Mouse (Mus musculus) embryonic facial prominence, embryonic 12.5 days (tissue): ENCODE measurements at regions not wholly inside any gene's neighbourhood (a gene's known extent, or its start where the extent isn't known, plus 50 kb on each side); places are given as distances from the start of the nearest gene placed in this dataset.

Source experiments
- ATAC-seq: fragments of 200-750 bp; cut with Nextera tagmentation; 2 replicates; pipeline ENCODE4 v1.8.0; 2017; ENCODE audit not compliant: insufficient number of reproducible peaks, insufficient read depth, low FRiP score, low TSS enrichment
- H3K27ac ChIP-seq: fragments of 300-500 bp; sonication (generic); 2 replicates; pipeline ENCODE4 v1.5.1; 2016; ENCODE audit warnings: mild to moderate bottlenecking
- H3K27me3 ChIP-seq: fragments of 300-500 bp; sonication (generic); 2 replicates; pipeline ENCODE4 v1.6.1; 2016; ENCODE audit warnings: mild to moderate bottlenecking, moderate library complexity
- H3K36me3 ChIP-seq: fragments of 300-500 bp; sonication (generic); 2 replicates; pipeline ENCODE4 v1.6.1; 2016; ENCODE audit warnings: mild to moderate bottlenecking
- H3K4me1 ChIP-seq: fragments of 300-500 bp; sonication (generic); 2 replicates; pipeline ENCODE4 v1.6.1; 2016
- H3K4me2 ChIP-seq: fragments of 300-500 bp; sonication (generic); replicated peaks from 2 replicates; pipeline ENCODE4 v1.6.1; 2016; ENCODE audit warnings: mild to moderate bottlenecking, moderate library complexity
- H3K4me3 ChIP-seq: fragments of 300-500 bp; sonication (generic); 2 replicates; pipeline ENCODE4 v1.5.1; 2016; ENCODE audit warnings: mild to moderate bottlenecking
- H3K9ac ChIP-seq: fragments of 300-500 bp; sonication (generic); 2 replicates; pipeline ENCODE4 v1.6.1; 2016; ENCODE audit warnings: mild to moderate bottlenecking, moderate library complexity
- H3K9me3 ChIP-seq: fragments of 300-500 bp; sonication (generic); 2 replicates; pipeline ENCODE4 v1.6.1; 2016; ENCODE audit warnings: mild to moderate bottlenecking, moderate library complexity
- WGBS: fragments of 180-500 bp; shearing (Covaris S2); methylation state at CpG from one replicate; pipeline ENCODE4 v1.1.7; 2016; 5-methylcytosine and 5-hydroxymethylcytosine counted together

- Histone ChIP-seq H3K27ac (no peak overlapping the region), H3K4me2 (no peak overlapping the region), H3K27me3 (no peaks in the 10 kb centered on the region), H3K4me3 (no peak overlapping the region), H3K9me3 (no peaks in the 10 kb centered on the region), H3K4me1 (no peaks in the 10 kb centered on the region; the same call in 1 of the 2 replicates), H3K9ac (no peak overlapping the region), H3K36me3 (no peaks in the 10 kb centered on the region)
- WGBS = 93% methylated on average over 1 of the region's 1 CpGs
- ATAC-seq = no peak
Measured at GRCm38 (mm10) chr13:99052076-99052475, 67.7 kb upstream of the 1700024P04Rik start.

GRCm38 (mm10) chr13:99049699-99050098, 65.3 kb upstream of the 1700024P04Rik start:
- no peak for ATAC-seq
- no peaks in the 10 kb centered on the region for H3K9me3 ChIP-seq
- H3K27me3 ChIP-seq = no peaks in the 10 kb centered on the region
- H3K4me1 ChIP-seq = no peaks in the 10 kb centered on the region
- WGBS = 50% methylated on average over 4 of the region's 4 CpGs
- no peak overlapping the region for H3K9ac ChIP-seq
- no peak overlapping the region for H3K4me3 ChIP-seq
- H3K27ac ChIP-seq = no peak overlapping the region
- H3K4me2 ChIP-seq = no peak overlapping the region
- H3K36me3 ChIP-seq = no peaks in the 10 kb centered on the region

GRCm38 (mm10) chr13:99048651-99049100, 64.3 kb upstream of the 1700024P04Rik start:
- Histone ChIP-seq H3K36me3 (no peaks in the 10 kb centered on the region), H3K27ac (no peak overlapping the region), H3K27me3 (no peaks in the 10 kb centered on the region), H3K9me3 (no peaks in the 10 kb centered on the region), H3K9ac (no peak overlapping the region), H3K4me2 (no peak overlapping the region), H3K4me3 (no peak overlapping the region), H3K4me1 (no peaks in the 10 kb centered on the region)
- 83% methylated on average over 5 of the region's 5 CpGs for WGBS
- ATAC-seq = no peak

- no peaks in the 10 kb centered on the region for H3K9me3 ChIP-seq
- no peaks in the 10 kb centered on the region for H3K27me3 ChIP-seq
- H3K4me3 ChIP-seq = no peak overlapping the region
- WGBS = 81% methylated on average over 7 of the region's 7 CpGs
- ATAC-seq = no peak
- no peak overlapping the region for H3K9ac ChIP-seq
- H3K27ac ChIP-seq = no peak overlapping the region
- no peaks in the 10 kb centered on the region for H3K4me1 ChIP-seq
- H3K36me3 ChIP-seq = no peaks in the 10 kb centered on the region
- H3K4me2 ChIP-seq = no peak overlapping the region
Measured at GRCm38 (mm10) chr13:99047219-99047618, 62.9 kb upstream of the 1700024P04Rik start.

- ATAC-seq = no peak
- whole genome bisulfite sequencing = 79% methylated on average over 1 of the region's 1 CpGs
- no peaks in the 10 kb centered on the region for H3K27me3 ChIP-seq
- H3K9me3 ChIP-seq = no peaks in the 10 kb centered on the region
- H3K4me2 ChIP-seq = no peak overlapping the region
- H3K36me3 ChIP-seq = no peaks in the 10 kb centered on the region
- no peak overlapping the region for H3K9ac ChIP-seq
- H3K27ac ChIP-seq = no peak overlapping the region
- no peak overlapping the region for H3K4me3 ChIP-seq
- H3K4me1 ChIP-seq = no peaks in the 10 kb centered on the region
Measured at GRCm38 (mm10) chr13:99046737-99047136, 62.4 kb upstream of the 1700024P04Rik start.

GRCm38 (mm10) chr13:99042086-99042485, 57.7 kb upstream of the 1700024P04Rik start:
- Histone ChIP-seq H3K9me3 (no peaks in the 10 kb centered on the region), H3K4me1 (0 out of 2 replicates have a peak, but pooled peaks cover 9% of the 10 kb centered on the region), H3K4me3 (no peak overlapping the region), H3K27ac (no peak overlapping the region), H3K36me3 (no peaks in the 10 kb centered on the region), H3K9ac (no peak overlapping the region), H3K27me3 (no peaks in the 10 kb centered on the region), H3K4me2 (no peak overlapping the region)
- WGBS = 88% methylated on average over 6 of the region's 6 CpGs
- no peak for ATAC-seq

GRCm38 (mm10) chr13:99041256-99041655, 56.9 kb upstream of the 1700024P04Rik start:
- Histone ChIP-seq H3K4me1 (0 out of 2 replicates have a peak, but pooled peaks cover 9% of the 10 kb centered on the region), H3K4me2 (no peak overlapping the region), H3K9me3 (no peaks in the 10 kb centered on the region), H3K36me3 (no peaks in the 10 kb centered on the region), H3K27ac (no peak overlapping the region), H3K4me3 (no peak overlapping the region), H3K27me3 (no peaks in the 10 kb centered on the region), H3K9ac (no peak overlapping the region)
- ATAC-seq = no peak
- WGBS = 89% methylated on average over 6 of the region's 6 CpGs

GRCm38 (mm10) chr13:99040846-99041245, 56.5 kb upstream of the 1700024P04Rik start:
- no peaks in the 10 kb centered on the region for H3K27me3 ChIP-seq
- no peak overlapping the region for H3K4me3 ChIP-seq
- WGBS = 85% methylated on average over 6 of the region's 6 CpGs
- H3K27ac ChIP-seq = no peak overlapping the region
- H3K4me1 ChIP-seq = 0 out of 2 replicates have a peak, but pooled peaks cover 9% of the 10 kb centered on the region
- no peak overlapping the region for H3K4me2 ChIP-seq
- no peaks in the 10 kb centered on the region for H3K9me3 ChIP-seq
- no peak for ATAC-seq
- no peak overlapping the region for H3K9ac ChIP-seq
- H3K36me3 ChIP-seq = no peaks in the 10 kb centered on the region

GRCm38 (mm10) chr13:99040171-99040570, 55.8 kb upstream of the 1700024P04Rik start:
- H3K36me3 ChIP-seq = no peaks in the 10 kb centered on the region
- no peak overlapping the region for H3K4me2 ChIP-seq
- H3K9me3 ChIP-seq = no peaks in the 10 kb centered on the region
- no peaks in the 10 kb centered on the region for H3K27me3 ChIP-seq
- H3K9ac ChIP-seq = no peak overlapping the region
- no peak for ATAC-seq
- 84% methylated on average over 4 of the region's 4 CpGs for WGBS
- 0 out of 2 replicates have a peak, but pooled peaks cover 9% of the 10 kb centered on the region for H3K4me1 ChIP-seq
- H3K4me3 ChIP-seq = no peak overlapping the region
- no peak overlapping the region for H3K27ac ChIP-seq

- Histone ChIP-seq H3K36me3 (no peaks in the 10 kb centered on the region), H3K4me1 (0 out of 2 replicates have a peak, but pooled peaks cover 9% of the 10 kb centered on the region), H3K27me3 (no peaks in the 10 kb centered on the region), H3K9ac (no peak overlapping the region), H3K27ac (no peak overlapping the region), H3K4me2 (no peak overlapping the region), H3K4me3 (no peak overlapping the region), H3K9me3 (no peaks in the 10 kb centered on the region)
- 87% methylated on average over 7 of the region's 7 CpGs for WGBS
- no peak for ATAC-seq
Measured at GRCm38 (mm10) chr13:99039063-99039385, 54.7 kb upstream of the 1700024P04Rik start.

- no peak overlapping the region for H3K27ac ChIP-seq
- H3K36me3 ChIP-seq = no peaks in the 10 kb centered on the region
- WGBS = 33% methylated on average over 15 of the region's 15 CpGs
- H3K4me3 ChIP-seq = no peak overlapping the region
- no peak for ATAC-seq
- no peaks in the 10 kb centered on the region for H3K27me3 ChIP-seq
- H3K4me2 ChIP-seq = no peak overlapping the region
- H3K9ac ChIP-seq = no peak overlapping the region
- 0 out of 2 replicates have a peak, but pooled peaks cover 10% of the 10 kb centered on the region for H3K4me1 ChIP-seq
- H3K9me3 ChIP-seq = no peaks in the 10 kb centered on the region
Measured at GRCm38 (mm10) chr13:99038198-99039062, 54.1 kb upstream of the 1700024P04Rik start.

- Histone ChIP-seq H3K9ac (no peak overlapping the region), H3K4me2 (no peak overlapping the region), H3K4me1 (0 out of 2 replicates have a peak, but pooled peaks cover 16% of the 10 kb centered on the region), H3K4me3 (no peak overlapping the region), H3K27ac (no peak overlapping the region), H3K27me3 (no peaks in the 10 kb centered on the region), H3K9me3 (no peaks in the 10 kb centered on the region), H3K36me3 (no peaks in the 10 kb centered on the region)
- 92% methylated on average over 4 of the region's 4 CpGs for WGBS
- ATAC-seq = no peak
Measured at GRCm38 (mm10) chr13:99037131-99037530, 52.8 kb upstream of the 1700024P04Rik start.
